Mouse (Mus musculus) stomach, postnatal 0 days (tissue): Measurements from ENCODE around the gene E030025P04Rik.

Source experiments
- CTCF ChIP-seq: IDR thresholded peaks from 2 replicates; pipeline ENCODE4 v1.5.1; 2016; ENCODE audit warnings: antibody characterized with exemption, low read depth, mild to moderate bottlenecking, moderate library complexity
- EP300 ChIP-seq: optimal IDR thresholded peaks from 2 replicates; pipeline ENCODE3; 2016; ENCODE audit warnings: antibody characterized with exemption

DNA sequence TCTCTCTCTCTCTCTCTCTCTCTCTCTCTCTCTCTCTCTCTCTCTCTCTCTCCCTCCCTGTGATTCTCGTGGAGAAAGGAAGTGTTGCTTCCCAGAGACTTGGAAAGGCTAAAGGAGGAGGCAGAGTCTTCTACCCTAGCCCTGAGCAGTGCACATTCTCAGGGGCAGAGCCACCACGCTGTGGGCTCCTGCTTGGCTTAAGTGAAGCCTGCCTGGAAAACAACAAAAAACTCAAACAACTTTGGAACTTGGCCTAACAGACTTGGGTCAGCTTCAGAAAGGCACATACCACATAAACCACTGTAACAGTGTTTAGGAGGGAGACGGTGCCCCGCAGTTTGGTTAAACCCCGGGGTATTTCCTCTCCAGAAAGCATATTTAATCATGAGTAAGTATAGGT is 13.5 kb upstream of the E030025P04Rik start:
- TF ChIP-seq CTCF = no peak
- no peak for TF ChIP-seq EP300
